Mouse (Mus musculus): ENCODE measurements around the gene Phkb.
"Not testable (repeated sequence)": the region's sequence is repeated elsewhere in the genome, so short reads cannot be mapped to it uniquely, and the experiment has no call there.

Gene Phkb

DNA sequence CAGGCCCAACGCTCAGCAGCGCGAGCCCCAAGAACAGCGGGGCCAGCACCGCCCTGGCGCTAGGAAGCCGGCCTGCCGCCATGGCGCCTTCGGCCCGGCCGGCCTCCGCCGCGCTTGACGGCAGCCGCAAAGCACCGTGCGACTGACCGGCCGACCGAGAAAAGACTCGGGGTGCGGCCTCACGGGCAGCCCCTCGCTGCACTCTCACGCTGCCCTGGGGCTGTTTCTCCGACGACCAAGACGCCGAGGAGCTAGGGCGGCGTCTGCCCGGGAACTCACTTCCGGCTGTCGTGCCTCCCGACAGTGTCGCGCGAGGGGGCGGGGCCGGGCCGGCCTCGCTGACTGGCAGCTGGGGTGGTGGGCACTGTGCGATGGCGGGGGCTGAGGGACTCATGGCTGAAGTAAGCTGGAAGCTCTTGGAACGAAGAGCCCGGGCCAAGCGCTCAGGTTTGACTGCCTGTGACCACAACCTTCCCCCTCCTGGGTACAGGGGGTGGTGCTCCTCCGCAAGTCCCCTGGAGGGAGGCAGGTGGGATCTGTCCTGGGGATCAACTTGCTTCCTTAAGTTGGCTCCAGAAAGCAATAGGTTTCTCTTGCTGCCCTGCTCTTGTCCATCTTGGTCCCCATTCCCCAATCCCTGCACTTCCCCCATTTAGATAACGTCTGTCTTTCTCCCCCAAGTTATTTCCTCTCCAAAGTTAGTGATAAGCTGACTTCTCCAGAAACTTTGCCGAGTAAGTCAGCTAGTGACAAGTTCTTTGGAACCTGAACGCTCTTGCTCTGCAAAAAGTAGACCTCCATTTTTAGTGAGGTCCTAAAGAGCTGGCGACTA is at the start of gene Phkb, which contains the start of gene Itfg1:
Gene Phkb (plus strand): TSS at position 303 of the 832 bp plus-strand sequence.
Gene Itfg1 (minus strand): TSS at position 265 of the 832 bp plus-strand sequence.
- POLR2A ChIA-PET = interaction anchor here (0.6 to 2.7 kb wide), 27 partner anchors 9 to 695 kb away, joined by 3 to 32 read pairs (median 5); no protein-coding TSS in a partner anchor

GRCm38 (mm10) chr8:85796392-85796791 is 44.4 kb upstream of the Phkb start:
- POLR2A ChIA-PET, CTCF ChIA-PET: not testable (repeated sequence)

More for the DNA sequence above, at the start of gene Phkb, which contains the start of gene Itfg1:
- CTCF ChIA-PET = interaction anchor here in 2 of 4 experiments (0.6 to 0.9 kb wide), 2 partner anchors 82 to 745 kb away, joined by 3 to 6 read pairs; no protein-coding TSS in a partner anchor

DNA sequence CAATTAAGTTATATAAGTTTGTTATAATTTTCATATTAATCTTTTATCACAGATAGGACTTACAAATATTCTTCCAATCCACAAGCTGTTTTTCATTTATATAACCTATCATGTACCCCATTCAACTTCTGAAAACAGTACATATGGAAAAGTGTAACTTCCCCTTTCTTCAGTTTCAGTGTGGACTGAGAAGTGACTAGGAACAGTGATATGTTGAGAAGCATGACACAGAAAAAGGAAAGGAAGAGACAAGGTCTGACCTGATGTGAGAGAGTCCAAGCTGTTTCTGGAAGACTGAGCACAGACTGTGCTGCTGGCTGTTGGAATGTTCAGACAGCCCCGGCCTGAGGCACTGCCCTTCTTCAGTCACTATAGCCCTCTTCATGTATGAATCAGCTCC is 40.6 kb upstream of the Phkb start:
- CTCF ChIA-PET = no interaction called here
- POLR2A ChIA-PET = interaction anchor here in 1 of 4 experiments (0.7 kb wide), 1 partner anchor 1724 kb away, joined by 4 read pairs; no protein-coding TSS in a partner anchor

DNA sequence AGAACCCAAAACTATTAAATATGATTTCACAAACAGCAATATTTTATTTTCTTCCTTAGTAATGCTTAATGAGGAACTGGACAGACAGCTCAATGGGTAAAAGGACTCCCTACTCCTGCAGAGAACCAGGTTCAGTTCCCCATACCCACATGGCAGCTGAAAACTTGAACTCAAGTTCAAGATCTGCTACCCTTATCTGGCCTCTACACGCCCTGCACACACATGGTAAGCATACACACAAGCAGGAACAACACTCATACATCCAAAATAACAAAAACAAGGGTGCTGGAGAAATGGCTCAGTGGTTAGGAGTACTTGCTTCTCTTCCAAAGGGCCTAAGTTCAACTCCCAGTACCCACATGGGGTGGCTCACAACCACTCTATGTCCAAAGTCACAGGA is 39.4 kb upstream of the Phkb start:
- ChIA-PET POLR2A (no interaction called here), CTCF (interaction anchor here in 1 of 4 experiments (0.6 kb wide), 1 partner anchor 1278 kb away, joined by 7 read pairs; no protein-coding TSS in a partner anchor)

- ChIA-PET POLR2A (interaction anchor here in 1 of 4 experiments (1.5 to 2.3 kb wide), 2 partner anchors 10 to 27 kb away, joined by 5 to 10 read pairs; partner anchors contain the start of genes Itfg1 and Phkb), CTCF (no interaction called here)
Observed at GRCm38 (mm10) chr8:85813621-85814020, 27.1 kb upstream of the Phkb start.

DNA sequence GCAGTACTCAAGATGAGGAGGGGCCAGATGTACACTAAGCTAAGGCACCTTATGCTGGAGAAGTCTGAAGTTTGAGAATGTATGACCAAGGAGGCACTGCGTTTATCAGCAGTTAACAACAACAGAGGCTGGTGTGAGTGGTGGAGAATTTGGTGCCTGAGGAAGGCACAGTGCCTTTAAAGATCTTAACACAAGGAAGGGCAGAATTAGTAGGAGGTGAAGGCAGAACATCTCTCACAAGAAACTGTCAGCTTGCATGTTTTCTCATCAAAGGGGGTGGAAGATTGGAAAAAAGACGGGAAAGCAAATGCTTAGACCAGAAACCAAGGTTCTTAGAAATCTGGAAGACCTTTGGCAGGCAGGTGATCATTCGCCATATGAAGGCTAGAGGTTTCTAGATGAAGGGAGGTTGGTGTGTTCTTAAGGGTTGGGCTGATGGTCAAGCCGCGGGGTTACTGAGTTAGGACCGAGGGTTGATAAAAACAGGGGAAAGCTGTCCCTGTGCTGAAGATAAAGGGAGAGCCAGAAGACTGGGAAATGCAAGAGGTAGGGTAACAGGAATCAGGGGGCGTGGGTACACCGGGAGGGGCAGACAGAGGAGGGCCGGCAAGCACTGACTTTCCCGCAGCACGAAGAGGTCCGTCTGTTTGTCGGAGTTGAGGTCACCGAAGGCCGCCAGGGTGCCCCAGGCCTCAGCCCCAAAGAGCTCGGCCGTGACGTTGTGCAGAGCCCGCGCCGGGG is 673 bp upstream of the Phkb start:
- CTCF ChIA-PET = interaction anchor here in 1 of 4 experiments (0.9 kb wide), 1 partner anchor 746 kb away, joined by 3 read pairs; no protein-coding TSS in a partner anchor
- POLR2A ChIA-PET = interaction anchor here in 3 of 4 experiments (0.6 to 2.7 kb wide), 19 partner anchors 8 to 649 kb away, joined by 3 to 32 read pairs (median 6); no protein-coding TSS in a partner anchor

- POLR2A ChIA-PET = interaction anchor here (0.7 to 2.7 kb wide), 24 partner anchors 9 to 695 kb away, joined by 3 to 32 read pairs (median 6); no protein-coding TSS in a partner anchor
- CTCF ChIA-PET = interaction anchor here in 1 of 4 experiments (0.6 kb wide), 1 partner anchor 82 kb away, joined by 6 read pairs; no protein-coding TSS in a partner anchor
Observed at GRCm38 (mm10) chr8:85841489-85841795, 683 bp downstream of the Phkb start.

DNA sequence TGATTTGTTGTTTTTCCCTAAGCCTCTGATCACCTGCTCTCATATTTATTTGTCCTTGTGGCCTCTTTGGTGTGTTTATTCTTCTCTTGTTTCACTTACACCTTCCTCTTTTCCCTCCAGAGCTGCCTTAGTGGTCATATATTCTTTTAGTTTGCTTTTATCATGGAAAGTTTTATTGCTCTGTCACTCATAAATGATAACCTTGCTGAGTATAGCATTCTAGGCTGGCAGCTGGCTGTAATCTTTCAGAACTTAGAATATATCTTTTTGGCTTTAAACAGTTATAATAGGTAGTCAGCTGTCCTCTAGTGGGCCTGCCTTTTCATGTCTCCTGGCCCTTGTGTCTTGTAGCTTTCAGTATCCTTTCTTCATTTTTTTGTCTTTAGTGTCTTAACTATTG is 5.1 kb downstream of the Phkb start:
- CTCF ChIA-PET = no interaction called here
- POLR2A ChIA-PET = interaction anchor here in 1 of 4 experiments (0.6 kb wide), 1 partner anchor 515 kb away, joined by 3 read pairs; no protein-coding TSS in a partner anchor

DNA sequence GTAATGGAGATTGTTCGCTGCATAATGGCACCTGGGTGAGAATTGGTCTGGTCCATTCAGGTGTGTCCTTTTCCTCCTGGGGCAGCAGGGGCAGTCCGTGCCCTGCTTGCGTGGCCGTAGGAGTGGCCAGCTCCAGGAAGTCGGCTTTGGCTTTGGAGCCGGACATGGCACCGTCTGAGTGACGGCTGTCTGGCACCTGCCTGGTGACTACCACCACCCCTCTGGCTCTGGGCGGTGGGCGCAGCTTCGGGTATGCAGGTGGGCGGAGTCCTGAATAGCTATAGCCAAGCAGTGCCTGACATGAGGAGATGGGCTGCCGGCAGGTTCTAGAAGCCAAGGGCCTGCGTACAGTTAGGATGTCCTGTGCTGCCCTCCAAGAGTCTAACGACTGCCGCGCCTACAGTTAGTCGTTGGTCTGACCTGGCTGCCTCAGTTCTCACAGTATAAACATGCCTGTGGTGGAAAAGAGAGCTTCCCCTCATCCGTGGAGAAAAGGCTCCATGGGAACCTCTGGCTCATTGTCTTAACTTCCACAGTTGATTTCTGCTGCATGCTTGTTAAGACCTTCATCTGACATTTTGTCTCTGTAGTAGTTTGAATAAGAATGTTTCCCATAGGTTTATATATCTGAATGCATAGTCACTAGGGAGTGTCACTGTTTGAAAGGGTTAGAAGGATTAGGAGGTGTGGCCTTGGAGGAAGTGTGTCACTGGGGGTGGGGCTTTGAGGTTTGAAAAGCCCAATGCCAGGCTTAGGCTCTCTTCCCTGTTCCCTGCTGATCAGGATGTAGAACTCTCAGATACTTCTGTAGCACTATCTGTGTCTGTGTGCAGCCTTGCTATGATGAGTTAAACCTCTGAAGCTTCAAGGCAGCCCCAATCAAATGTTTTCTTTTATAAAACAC is 13.7 kb downstream of the Phkb start:
- POLR2A ChIA-PET = interaction anchor here in 3 of 4 experiments (2.1 to 4.8 kb wide), 3 partner anchors 14 kb away, joined by 9 to 32 read pairs (median 24); partner anchors contain the start of genes Itfg1 (in 3 of the 3) and Phkb (in 3 of the 3)

GRCm38 (mm10) chr8:85857227-85857896 is 16.6 kb downstream of the Phkb start:
- POLR2A ChIA-PET = interaction anchor here in 1 of 4 experiments (3.1 kb wide), 1 partner anchor 17 kb away, joined by 8 read pairs; the partner anchor contains the start of genes Itfg1 and Phkb
- CTCF ChIA-PET = not testable (repeated sequence)

More for the DNA sequence above, 13.7 kb downstream of the Phkb start:
- CTCF ChIA-PET = no interaction called here

- CTCF ChIA-PET = no interaction called here
Observed at GRCm38 (mm10) chr8:85860612-85861011, 19.9 kb downstream of the Phkb start.

GRCm38 (mm10) chr8:85862381-85862780 is 21.6 kb downstream of the Phkb start:
- CTCF ChIA-PET = no interaction called here
- POLR2A ChIA-PET = interaction anchor here in 1 of 4 experiments (0.6 to 1.1 kb wide), 2 partner anchors 9 to 86 kb away, joined by 3 read pairs; no protein-coding TSS in a partner anchor

More at GRCm38 (mm10) chr8:85860612-85861011, 19.9 kb downstream of the Phkb start:
- POLR2A ChIA-PET = interaction anchor here in 1 of 4 experiments (0.7 to 1.6 kb wide), 2 partner anchors 20 to 423 kb away, joined by 4 to 5 read pairs; partner anchors contain the start of genes Itfg1 and Phkb

- CTCF ChIA-PET = no interaction called here
- POLR2A ChIA-PET = no interaction called here
Observed at GRCm38 (mm10) chr8:85871660-85872059, 30.9 kb downstream of the Phkb start.

GRCm38 (mm10) chr8:85877976-85878375 is 37.2 kb downstream of the Phkb start:
- CTCF ChIA-PET = no interaction called here
- POLR2A ChIA-PET = no interaction called here

- CTCF ChIA-PET = no interaction called here
- POLR2A ChIA-PET = no interaction called here
Observed at GRCm38 (mm10) chr8:85879624-85880023, 38.9 kb downstream of the Phkb start.

GRCm38 (mm10) chr8:85884811-85885210 is 44.1 kb downstream of the Phkb start:
- ChIA-PET CTCF (no interaction called here), POLR2A (no interaction called here)

DNA sequence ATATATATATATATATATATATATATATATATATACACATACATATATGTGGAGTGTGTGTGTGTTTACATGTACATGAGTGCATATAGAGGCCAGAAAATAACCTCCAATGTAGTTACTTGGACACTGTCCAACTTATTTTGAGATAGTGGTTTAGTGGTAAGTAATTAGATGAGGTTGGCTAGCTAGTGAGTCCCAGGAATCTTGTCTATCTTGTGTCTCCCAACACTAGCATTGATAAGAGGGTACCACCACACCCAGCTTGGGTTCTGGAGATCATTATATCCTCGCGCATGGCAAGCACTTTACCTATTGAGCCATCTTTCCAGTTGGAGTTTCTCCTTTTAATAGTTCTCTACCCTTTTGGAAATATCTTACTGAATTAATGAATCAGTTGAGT is 56.9 kb downstream of the Phkb start:
- ChIA-PET POLR2A (interaction anchor here in 1 of 4 experiments (0.7 kb wide), 1 partner anchor 284 kb away, joined by 3 read pairs; no protein-coding TSS in a partner anchor), CTCF (no interaction called here)

DNA sequence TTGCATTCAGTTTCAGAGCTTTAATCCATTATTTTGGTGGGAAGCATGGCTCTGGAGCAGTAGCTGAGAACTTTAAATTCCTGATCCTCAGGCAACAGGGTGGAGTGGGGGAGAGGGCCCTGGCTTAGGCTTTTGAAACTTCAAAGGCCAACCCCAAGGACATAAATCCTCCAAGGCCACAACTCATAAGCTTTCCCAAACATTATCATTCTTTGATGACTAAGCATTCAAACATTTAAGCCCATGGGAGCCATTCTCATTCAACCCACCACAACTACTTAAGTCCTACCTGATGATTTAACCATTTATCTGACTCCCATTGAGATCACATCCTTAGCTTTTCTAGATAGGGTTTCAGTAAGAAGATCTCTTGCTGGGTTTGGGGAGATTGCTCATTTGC is 84.2 kb downstream of the Phkb start:
- POLR2A ChIA-PET = interaction anchor here in 1 of 4 experiments (0.6 kb wide), 1 partner anchor 413 kb away, joined by 4 read pairs; no protein-coding TSS in a partner anchor
- CTCF ChIA-PET = no interaction called here
